Mouse (Mus musculus) limb, embryonic 12.5 days (tissue): ENCODE data around the gene Nr2e3. TPM values are rescaled to one million over a fixed set of nuclear protein-coding genes. Genes with fewer than 3 reads are reported as not detected.
"Not testable (repeated sequence)": the region's sequence is repeated elsewhere in the genome, so short reads cannot be mapped to it uniquely, and the experiment has no call there.

Source experiments
- ATAC-seq: fragments of 200-750 bp; cut with Nextera tagmentation; 2 replicates; pipeline ENCODE4 v1.8.0; 2017; ENCODE audit warnings: low read depth, moderate TSS enrichment; ENCODE audit not compliant: insufficient number of reproducible peaks, insufficient read depth, low FRiP score, low TSS enrichment
- H3K27ac ChIP-seq: fragments of 300-500 bp; sonication (generic); 2 replicates; pipeline ENCODE4 v1.5.1; 2016; ENCODE audit warnings: mild to moderate bottlenecking, moderate library complexity
- H3K27me3 ChIP-seq: fragments of 300-500 bp; sonication (generic); 2 replicates; pipeline ENCODE4 v1.6.1; 2016; ENCODE audit warnings: mild to moderate bottlenecking, moderate library complexity
- H3K36me3 ChIP-seq: fragments of 300-500 bp; sonication (generic); 2 replicates; pipeline ENCODE4 v1.6.1; 2016; ENCODE audit warnings: mild to moderate bottlenecking, moderate library complexity
- H3K4me1 ChIP-seq: fragments of 300-500 bp; sonication (generic); replicated peaks from 2 replicates; pipeline ENCODE4 v1.6.1; 2016
- H3K4me2 ChIP-seq: fragments of 300-500 bp; sonication (generic); 2 replicates; pipeline ENCODE4 v1.6.1; 2016; ENCODE audit warnings: mild to moderate bottlenecking, moderate library complexity
- H3K4me3 ChIP-seq: fragments of 300-500 bp; sonication (generic); replicated peaks from 2 replicates; pipeline ENCODE4 v1.5.1; 2016; ENCODE audit warnings: mild to moderate bottlenecking
- H3K9ac ChIP-seq: fragments of 300-500 bp; sonication (generic); replicated peaks from 2 replicates; pipeline ENCODE4 v1.6.1; 2016; ENCODE audit warnings: mild to moderate bottlenecking, moderate library complexity
- H3K9me3 ChIP-seq: fragments of 300-500 bp; sonication (generic); 2 replicates; pipeline ENCODE4 v1.6.1; 2016; ENCODE audit warnings: mild to moderate bottlenecking, moderate library complexity
- WGBS: fragments of 180-500 bp; shearing (Covaris S2); methylation state at CpG from one replicate; pipeline ENCODE4 v1.1.7; 2016; 5-methylcytosine and 5-hydroxymethylcytosine counted together
- polyA plus RNA-seq: library from polyadenylated mRNA; unstranded; fragments of >200 nt; fragmentation: Nextera tagmentation; extraction: Ambion mirVana; gene quantifications from 2 replicates; pipeline ENCODE4 v1.2.1, GENCODE M21; 2016

Nr2e3 gene
- polyA plus RNA-seq, 1 experiment from 2014 or later: 3.1 TPM

- no peak overlapping the region for H3K4me3 ChIP-seq
- no peak overlapping the region for H3K9ac ChIP-seq
- H3K4me2 ChIP-seq: no peak overlapping the region
- peaks cover 35% of the 10 kb centered on the region for H3K4me1 ChIP-seq
- no peaks in the 10 kb centered on the region for H3K9me3 ChIP-seq
- no peaks in the 10 kb centered on the region for H3K36me3 ChIP-seq
- WGBS: 29% methylated on average over 3 of the region's 3 CpGs
- no peak for ATAC-seq
- peak overlapping the region; percentile 29; the same call in 1 of the 2 replicates for H3K27ac ChIP-seq
- H3K27me3 ChIP-seq: no peaks in the 10 kb centered on the region
Measured at GRCm38 (mm10) chr9:59964367-59964766, 3.9 kb upstream of the Nr2e3 start.

- no peak for ATAC-seq
- Histone ChIP-seq H3K9me3 (no peaks in the 10 kb centered on the region), H3K4me2 (no peak overlapping the region), H3K27me3 (no peaks in the 10 kb centered on the region), H3K9ac (no peak overlapping the region), H3K27ac (no peak overlapping the region), H3K4me1 (peaks cover 35% of the 10 kb centered on the region), H3K36me3 (no peaks in the 10 kb centered on the region), H3K4me3 (no peak overlapping the region)
- 55% methylated on average over 14 of the region's 14 CpGs for WGBS
Measured at GRCm38 (mm10) chr9:59961201-59961955, 919 bp upstream of the Nr2e3 start.

GRCm38 (mm10) chr9:59959276-59959675 is 1.2 kb downstream of the Nr2e3 start:
- Histone ChIP-seq H3K4me2 (no peak overlapping the region), H3K9me3 (no peaks in the 10 kb centered on the region), H3K27me3 (no peaks in the 10 kb centered on the region), H3K36me3 (no peaks in the 10 kb centered on the region), H3K4me1 (peaks cover 33% of the 10 kb centered on the region), H3K9ac (no peak overlapping the region), H3K4me3 (no peak overlapping the region), H3K27ac (no peak overlapping the region)
- peak; percentile 74 for ATAC-seq
- 3% methylated on average over 8 of the region's 8 CpGs for WGBS

- not testable (repeated sequence) for H3K9me3 ChIP-seq, H3K27me3 ChIP-seq, H3K4me3 ChIP-seq, ATAC-seq, H3K4me2 ChIP-seq, H3K27ac ChIP-seq, H3K9ac ChIP-seq, H3K36me3 ChIP-seq
- WGBS: 28% methylated on average over 1 of the region's 1 CpGs
- H3K4me1 ChIP-seq: peaks cover 37% of the 10 kb centered on the region
Measured at GRCm38 (mm10) chr9:59958115-59958514, 2.3 kb downstream of the Nr2e3 start.

GRCm38 (mm10) chr9:59956496-59956895 is 4.0 kb downstream of the Nr2e3 start:
- H3K4me2 ChIP-seq: peak overlapping the region; percentile 31
- 32% methylated on average over 6 of the region's 6 CpGs for WGBS
- H3K4me3 ChIP-seq: peak overlapping the region; percentile 11

GRCm38 (mm10) chr9:59955692-59956091 is 4.8 kb downstream of the Nr2e3 start:
- no peak overlapping the region for H3K9ac ChIP-seq
- peaks cover 31% of the 10 kb centered on the region for H3K4me1 ChIP-seq
- no peaks in the 10 kb centered on the region for H3K27me3 ChIP-seq
- 74% methylated on average over 6 of the region's 6 CpGs for WGBS
- no peak for ATAC-seq
- H3K9me3 ChIP-seq: no peaks in the 10 kb centered on the region
- H3K27ac ChIP-seq: peak overlapping the region; percentile 58
- H3K4me2 ChIP-seq: peak overlapping the region; percentile 31; the same call in 1 of the 2 replicates
- no peaks in the 10 kb centered on the region for H3K36me3 ChIP-seq
- H3K4me3 ChIP-seq: no peak overlapping the region

More at GRCm38 (mm10) chr9:59956496-59956895, 4.0 kb downstream of the Nr2e3 start:
- 0 out of 2 replicates have a peak overlapping the region, but pooled peaks have one; percentile 7 for H3K27ac ChIP-seq
- H3K4me1 ChIP-seq: peaks cover 37% of the 10 kb centered on the region
- no peaks in the 10 kb centered on the region for H3K36me3 ChIP-seq
- no peaks in the 10 kb centered on the region for H3K9me3 ChIP-seq
- ATAC-seq: no peak
- H3K27me3 ChIP-seq: no peaks in the 10 kb centered on the region
- H3K9ac ChIP-seq: no peak overlapping the region

- H3K27ac ChIP-seq: peak overlapping the region; percentile 58
- no peak for ATAC-seq
- H3K27me3 ChIP-seq: no peaks in the 10 kb centered on the region
- no peak overlapping the region for H3K4me3 ChIP-seq
- H3K9me3 ChIP-seq: no peaks in the 10 kb centered on the region
- no peak overlapping the region for H3K9ac ChIP-seq
- 30% methylated on average over 3 of the region's 3 CpGs for WGBS
- H3K36me3 ChIP-seq: no peaks in the 10 kb centered on the region
- no peak overlapping the region for H3K4me2 ChIP-seq
- H3K4me1 ChIP-seq: peaks cover 31% of the 10 kb centered on the region
Measured at GRCm38 (mm10) chr9:59955199-59955598, 5.3 kb downstream of the Nr2e3 start.

GRCm38 (mm10) chr9:59953556-59953955 is 6.9 kb downstream of the Nr2e3 start:
- WGBS: 84% methylated on average over 7 of the region's 7 CpGs
- peak overlapping the region; percentile 2; the same call in 1 of the 2 replicates for H3K27ac ChIP-seq
- H3K9me3 ChIP-seq: no peaks in the 10 kb centered on the region
- H3K4me1 ChIP-seq: peaks cover 31% of the 10 kb centered on the region
- no peak overlapping the region for H3K4me2 ChIP-seq
- no peaks in the 10 kb centered on the region for H3K27me3 ChIP-seq
- no peaks in the 10 kb centered on the region for H3K36me3 ChIP-seq
- H3K9ac ChIP-seq: no peak overlapping the region
- no peak for ATAC-seq
- no peak overlapping the region for H3K4me3 ChIP-seq

- H3K4me2 ChIP-seq: no peak overlapping the region
- peaks cover 31% of the 10 kb centered on the region for H3K4me1 ChIP-seq
- no peak overlapping the region for H3K9ac ChIP-seq
- H3K27ac ChIP-seq: no peak overlapping the region
- no peak for ATAC-seq
- WGBS: 72% methylated on average over 8 of the region's 8 CpGs
- no peaks in the 10 kb centered on the region for H3K27me3 ChIP-seq
- H3K9me3 ChIP-seq: no peaks in the 10 kb centered on the region
- H3K4me3 ChIP-seq: no peak overlapping the region
- no peaks in the 10 kb centered on the region for H3K36me3 ChIP-seq
Measured at GRCm38 (mm10) chr9:59952515-59953070, 7.9 kb downstream of the Nr2e3 start.

GRCm38 (mm10) chr9:59951943-59952342 is 8.5 kb downstream of the Nr2e3 start:
- 65% methylated on average over 4 of the region's 4 CpGs for WGBS
- H3K4me2 ChIP-seq: no peak overlapping the region
- no peaks in the 10 kb centered on the region for H3K27me3 ChIP-seq
- H3K36me3 ChIP-seq: no peaks in the 10 kb centered on the region
- no peak overlapping the region for H3K9ac ChIP-seq
- no peaks in the 10 kb centered on the region for H3K9me3 ChIP-seq
- peaks cover 31% of the 10 kb centered on the region for H3K4me1 ChIP-seq
- no peak overlapping the region for H3K4me3 ChIP-seq
- ATAC-seq: no peak
- no peak overlapping the region for H3K27ac ChIP-seq

GRCm38 (mm10) chr9:59951001-59951750 is 9.3 kb downstream of the Nr2e3 start:
- Histone ChIP-seq H3K4me1 (peaks cover 29% of the 10 kb centered on the region), H3K27ac (no peak overlapping the region), H3K9ac (no peak overlapping the region), H3K9me3 (no peaks in the 10 kb centered on the region), H3K4me3 (no peak overlapping the region), H3K4me2 (no peak overlapping the region), H3K36me3 (no peaks in the 10 kb centered on the region), H3K27me3 (no peaks in the 10 kb centered on the region)
- WGBS: 92% methylated on average over 9 of the region's 9 CpGs
- ATAC-seq: no peak
